ENCODE assay signal across 11 mouse cellular contexts in genomic region chr10:111842321-111842775, GRCm38 (mm10).
DNase-seq lines count a peak whose midpoint lies in the region; ATAC-seq and TF ChIP-seq lines count a peak whose summit lies in the region.
"Had no signal": no experiment of that assay in that cellular context is flagged by ENCODE, and none has a peak within 500 bp of the region (broad histone marks: within the 10 kb centered on the region; RNA-seq: fewer than 3 reads in every experiment).

No protein-coding gene starts in this region.

- TF ChIP-seq POLR2A in thymus, adult 2 months (IDR thresholded peaks at IDR 0.05; ENCODE audit: control insufficient read depth, extremely low read depth, insufficient read depth, low read length, poor library complexity): no peak

- no peak for TF ChIP-seq CTCF in thymus, adult 2 months (IDR thresholded peaks at IDR 0.05; ENCODE audit: borderline replicate concordance, control insufficient read depth, extremely low read depth, insufficient read depth, low read length, poor library complexity)

- no peaks in the 10 kb centered on the region for H3K27me3 ChIP-seq in hindbrain, embryonic 12.5 days
- no peaks in the 10 kb centered on the region for H3K27me3 ChIP-seq in hindbrain, embryonic 16.5 days (replicated peaks; ENCODE audit: control insufficient read depth, insufficient read depth, low read length)
- no peaks in the 10 kb centered on the region for H3K27me3 ChIP-seq in thymus, adult 2 months (ENCODE audit: control insufficient read depth, insufficient read depth, low read length)
- H3K27me3 ChIP-seq in embryonic facial prominence, embryonic 15.5 days: no peaks in the 10 kb centered on the region
- H3K27me3 ChIP-seq: stomach, embryonic 15.5 days had no signal

- no peaks in the 10 kb centered on the region for H3K9me3 ChIP-seq in hindbrain, embryonic 12.5 days (replicated peaks)
- no peaks in the 10 kb centered on the region for H3K9me3 ChIP-seq in hindbrain, embryonic 16.5 days (ENCODE audit: control insufficient read depth, low read length)
- H3K9me3 ChIP-seq in embryonic facial prominence, embryonic 15.5 days (replicated peaks): no peaks in the 10 kb centered on the region
- H3K9me3 ChIP-seq: stomach, embryonic 15.5 days had no signal

- no peak overlapping the region; the same call in 1 of the 2 replicates for H3K27ac ChIP-seq in hindbrain, embryonic 12.5 days
- H3K27ac ChIP-seq in hindbrain, embryonic 16.5 days (ENCODE audit: low read depth, low read length): no peak overlapping the region
- peak overlapping the region; percentile 34; the same call in 1 of the 2 replicates for H3K27ac ChIP-seq in thymus, adult 2 months (ENCODE audit: control insufficient read depth, insufficient read depth, low read length)
- H3K27ac ChIP-seq in embryonic facial prominence, embryonic 15.5 days (replicated peaks): no peak overlapping the region
- H3K27ac ChIP-seq: layer of hippocampus, adult 2 months; stomach, embryonic 15.5 days had no signal

- H3K4me1 ChIP-seq in hindbrain, embryonic 12.5 days: peaks cover 16% of the 10 kb centered on the region
- H3K4me1 ChIP-seq in hindbrain, embryonic 16.5 days (ENCODE audit: control insufficient read depth, insufficient read depth, low read depth, low read length): no peaks in the 10 kb centered on the region
- H3K4me1 ChIP-seq in thymus, adult 2 months (replicated peaks; ENCODE audit: control insufficient read depth, insufficient read depth, low read length): no peaks in the 10 kb centered on the region
- peaks cover 5% of the 10 kb centered on the region; the same call in 1 of the 2 replicates for H3K4me1 ChIP-seq in embryonic facial prominence, embryonic 15.5 days
- H3K4me1 ChIP-seq: stomach, embryonic 15.5 days had no signal

- WGBS in hindbrain, embryonic 12.5 days: 36% methylated on average over 11 of the region's 11 CpGs
- WGBS in hindbrain, embryonic 16.5 days: 45% methylated on average over 11 of the region's 11 CpGs
- WGBS in thymus, adult 2 months: 86% methylated on average over 11 of the region's 11 CpGs
- WGBS in embryonic facial prominence, embryonic 15.5 days: 17% methylated on average over 11 of the region's 11 CpGs

- ATAC-seq in hindbrain, embryonic 12.5 days (ENCODE audit: low FRiP score): 0 out of 2 replicates have a peak, but pooled peaks have one; percentile 33
- no peak for ATAC-seq in hindbrain, embryonic 16.5 days
- ATAC-seq in embryonic facial prominence, embryonic 15.5 days (ENCODE audit: insufficient number of reproducible peaks, low FRiP score, low TSS enrichment, low read depth): peak; percentile 72; the same call in 1 of the 2 replicates

- H3K4me2 ChIP-seq in hindbrain, embryonic 12.5 days (replicated peaks): no peak overlapping the region
- H3K4me2 ChIP-seq in hindbrain, embryonic 16.5 days (ENCODE audit: low read length): no peak overlapping the region
- no peak overlapping the region for H3K4me2 ChIP-seq in embryonic facial prominence, embryonic 15.5 days (replicated peaks)
- H3K4me2 ChIP-seq: stomach, embryonic 15.5 days had no signal

- no peak for DNase-seq in thymus, adult 2 months
- no peak for DNase-seq in thymus, postnatal 36 days
- no peak for DNase-seq in layer of hippocampus, adult 18-20 months (ENCODE audit: low spot score in 2 of 2)
- no peak for DNase-seq in T-cell, adult 2 months (ENCODE audit: low spot score)
- DNase-seq: cerebellum, adult 2 months; lung, adult 2 months had no signal

- H3K9ac ChIP-seq in hindbrain, embryonic 12.5 days: no peak overlapping the region
- no peak overlapping the region for H3K9ac ChIP-seq in hindbrain, embryonic 16.5 days (ENCODE audit: low read depth, low read length)
- H3K9ac ChIP-seq in embryonic facial prominence, embryonic 15.5 days: no peak overlapping the region
- H3K9ac ChIP-seq: stomach, embryonic 15.5 days had no signal

- no peak overlapping the region for H3K4me3 ChIP-seq in hindbrain, embryonic 12.5 days
- no peak overlapping the region for H3K4me3 ChIP-seq in hindbrain, embryonic 16.5 days (ENCODE audit: low read length)
- no peak overlapping the region for H3K4me3 ChIP-seq in thymus, adult 2 months (ENCODE audit: control insufficient read depth, insufficient read depth, low read length)
- H3K4me3 ChIP-seq in embryonic facial prominence, embryonic 15.5 days (replicated peaks): no peak overlapping the region
- H3K4me3 ChIP-seq: layer of hippocampus, adult 2 months; stomach, embryonic 15.5 days had no signal

- H3K36me3 ChIP-seq in hindbrain, embryonic 12.5 days: no peaks in the 10 kb centered on the region
- H3K36me3 ChIP-seq in hindbrain, embryonic 16.5 days (ENCODE audit: control insufficient read depth, insufficient read depth, low read length): no peaks in the 10 kb centered on the region
- no peaks in the 10 kb centered on the region for H3K36me3 ChIP-seq in thymus, adult 2 months (ENCODE audit: control insufficient read depth, insufficient read depth, low read length)
- H3K36me3 ChIP-seq in embryonic facial prominence, embryonic 15.5 days: no peaks in the 10 kb centered on the region
- H3K36me3 ChIP-seq: stomach, embryonic 15.5 days had no signal
